Mouse (Mus musculus) heart, adult 2 months (tissue): ENCODE data around the gene B3gnt8. TPM values are rescaled to one million over a fixed set of nuclear protein-coding genes. Genes with fewer than 3 reads are reported as not detected.

ENCODE experiments used
- DNase-seq, 2 experiments: peaks; one replicate each; pipeline ENCODE4 v3.0.0; 2021
- H3K27ac ChIP-seq: fragments of 200-600 bp; 2 replicates; pipeline ENCODE4 v1.8.1; 2022
- H3K27me3 ChIP-seq: fragments of 200-500 bp; 2 replicates; pipeline ENCODE4 v1.6.1; 2012; ENCODE audit warnings: mild to moderate bottlenecking, low read length, inconsistent platforms, mixed read lengths; ENCODE audit not compliant: control insufficient read depth, insufficient read depth
- H3K36me3 ChIP-seq: fragments of 200-500 bp; 2 replicates; pipeline ENCODE4 v1.6.1; 2012; ENCODE audit warnings: low read length, inconsistent platforms; ENCODE audit not compliant: control insufficient read depth, insufficient read depth
- H3K4me1 ChIP-seq: fragments of 200-500 bp; 2 replicates; pipeline ENCODE4 v1.6.1; 2011; ENCODE audit warnings: low read length; ENCODE audit not compliant: control insufficient read depth, insufficient read depth
- H3K4me3 ChIP-seq: fragments of 200-600 bp; 2 replicates; pipeline ENCODE4 v1.8.1; 2022
- H3K79me2 ChIP-seq: fragments of 200-500 bp; replicated peaks from 2 replicates; pipeline ENCODE4 v1.6.1; 2012; ENCODE audit warnings: mild to moderate bottlenecking, inconsistent platforms, low read length, moderate library complexity, mixed read lengths; ENCODE audit not compliant: control insufficient read depth, insufficient read depth
- H3K9ac ChIP-seq: fragments of 200-500 bp; 2 replicates; pipeline ENCODE4 v1.6.1; 2012; ENCODE audit warnings: low read depth, mild to moderate bottlenecking, control low read depth, inconsistent platforms, low read length, mixed read lengths
- CTCF ChIP-seq: fragments of 200-600 bp; IDR thresholded peaks from 2 replicates; pipeline ENCODE4 v1.8.1; 2022; ENCODE audit warnings: antibody characterized with exemption, mild to moderate bottlenecking, moderate library complexity
- EP300 ChIP-seq: fragments of 200-500 bp; IDR thresholded peaks from 2 replicates; pipeline ENCODE4 v1.6.1; 2011; ENCODE audit warnings: low read depth, low read length, control low read depth; ENCODE audit not compliant: insufficient read depth
- POLR2A ChIP-seq: fragments of 200-500 bp; IDR thresholded peaks from 2 replicates; pipeline ENCODE4 v1.6.1; 2011; ENCODE audit warnings: mild to moderate bottlenecking, low read depth, low read length, control low read depth; ENCODE audit not compliant: insufficient read depth
- WGBS: fragments of 180-500 bp; shearing (Covaris S2); methylation state at CpG from one replicate; pipeline ENCODE4 v1.1.7; 2018; 5-methylcytosine and 5-hydroxymethylcytosine counted together
- intact Hi-C: fragments of 180-260 bp; cut with DNase I; formaldehyde crosslinking; loops from one replicate; pipeline ENCODE4 v1.15.1; 2025
- polyA plus RNA-seq: library from polyadenylated mRNA; depleted of rRNA; stranded (reverse); fragments of >200 nt; gene quantifications from 2 replicates; pipeline ENCODE4 v1.2.3, GENCODE M21; 2012
- total RNA-seq, 2 experiments: library from RNA; stranded (reverse); gene quantifications; 2 replicates each; pipeline ENCODE4 v1.2.3; 2021

Gene B3gnt8
- total and polyA plus RNA-seq, 3 experiments: 2.3 to 6.4 (median 3.8) TPM

DNA sequence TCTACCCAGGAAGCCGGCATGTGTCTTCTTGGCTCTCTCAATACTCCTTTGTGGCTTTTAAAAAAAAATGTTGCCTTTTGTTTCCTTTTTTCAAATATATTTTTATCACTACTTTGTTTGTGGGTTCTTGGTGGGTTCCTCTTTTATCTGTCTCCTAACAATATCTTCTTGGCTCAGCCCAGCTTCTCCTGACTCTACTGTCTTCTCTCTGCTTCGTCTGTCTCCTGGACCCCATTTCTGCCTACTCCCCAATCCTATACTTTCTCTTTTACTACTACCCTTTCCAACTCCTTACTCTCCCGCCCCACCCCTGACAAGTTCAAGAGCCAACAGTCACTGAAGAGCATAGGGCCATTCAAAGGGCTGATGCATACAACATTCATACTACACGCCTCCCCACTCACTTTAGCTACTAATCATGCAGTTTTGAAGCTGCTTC lies 19.8 kb upstream of the B3gnt8 start:
- Histone ChIP-seq H3K27ac (no peak overlapping the region), H3K36me3 (no peaks in the 10 kb centered on the region), H3K4me3 (no peak overlapping the region), H3K9ac (no peak overlapping the region), H3K27me3 (no peaks in the 10 kb centered on the region), H3K79me2 (no peaks in the 10 kb centered on the region), H3K4me1 (no peaks in the 10 kb centered on the region)
- intact Hi-C loops: no loop called here
- TF ChIP-seq EP300 (no peak), POLR2A (no peak), CTCF (no peak)
- 64% methylated on average over 4 of the region's 4 CpGs for WGBS
- no peak for DNase-seq

DNA sequence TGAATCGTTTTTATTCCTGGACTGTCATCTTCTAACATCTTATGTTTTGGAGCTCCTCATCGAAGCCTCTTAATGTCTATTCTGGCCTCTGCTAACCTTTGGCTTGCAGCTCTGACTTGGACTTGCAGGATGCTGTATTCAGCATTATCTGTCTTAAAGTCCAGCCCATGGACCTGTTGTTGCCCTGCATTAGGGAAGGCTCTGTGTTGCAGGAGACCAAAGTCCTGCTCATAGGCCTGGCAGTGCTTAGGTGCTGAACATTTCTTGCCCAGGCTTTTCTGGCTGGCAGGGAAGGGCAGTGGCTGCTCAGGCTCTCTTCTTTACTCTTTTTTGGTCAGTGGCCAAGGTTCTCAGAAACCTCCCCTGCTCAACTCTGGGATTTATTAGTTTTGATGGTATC lies 19.3 kb upstream of the B3gnt8 start:
- WGBS: 62% methylated on average over 2 of the region's 2 CpGs
- Histone ChIP-seq H3K27me3 (no peaks in the 10 kb centered on the region), H3K4me1 (no peaks in the 10 kb centered on the region), H3K27ac (no peak overlapping the region), H3K9ac (no peak overlapping the region), H3K36me3 (no peaks in the 10 kb centered on the region), H3K4me3 (no peak overlapping the region), H3K79me2 (no peaks in the 10 kb centered on the region)
- intact Hi-C loops: no loop called here
- TF ChIP-seq EP300: no peak
- no peak for TF ChIP-seq POLR2A
- no peak for TF ChIP-seq CTCF
- no peak for DNase-seq

- 28% methylated on average over 6 of the region's 6 CpGs for WGBS
- H3K36me3 ChIP-seq: no peaks in the 10 kb centered on the region
- no peak overlapping the region for H3K27ac ChIP-seq
- no peaks in the 10 kb centered on the region for H3K4me1 ChIP-seq
- TF ChIP-seq POLR2A (no peak), EP300 (no peak), CTCF (no peak)
- no peak for DNase-seq
- H3K9ac ChIP-seq: no peak overlapping the region
- H3K79me2 ChIP-seq: no peaks in the 10 kb centered on the region
- H3K27me3 ChIP-seq: no peaks in the 10 kb centered on the region
- intact Hi-C loops: no loop called here
- H3K4me3 ChIP-seq: no peak overlapping the region
Measured at GRCm38 (mm10) chr7:25610056-25610455, 16.4 kb upstream of the B3gnt8 start.

DNA sequence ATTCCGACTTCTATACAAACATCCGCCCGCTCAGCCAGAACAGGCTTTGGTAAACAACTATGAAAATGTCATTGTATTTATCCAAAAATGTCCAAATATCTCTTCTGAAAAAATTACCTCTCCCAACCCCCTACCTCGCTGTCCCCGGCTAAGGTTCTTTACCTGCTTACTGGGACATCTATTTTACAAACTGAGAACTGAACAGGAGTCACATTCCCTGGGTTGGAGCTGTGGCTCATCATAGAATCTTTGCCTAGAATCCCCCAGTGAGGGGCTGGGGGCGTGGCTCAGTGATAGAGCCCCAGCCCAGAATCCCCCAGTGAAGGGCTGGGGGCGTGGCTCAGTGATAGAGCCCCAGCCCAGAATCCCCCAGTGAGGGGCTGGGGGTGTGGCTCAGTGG lies 15.0 kb upstream of the B3gnt8 start:
- intact Hi-C loops: no loop called here

DNA sequence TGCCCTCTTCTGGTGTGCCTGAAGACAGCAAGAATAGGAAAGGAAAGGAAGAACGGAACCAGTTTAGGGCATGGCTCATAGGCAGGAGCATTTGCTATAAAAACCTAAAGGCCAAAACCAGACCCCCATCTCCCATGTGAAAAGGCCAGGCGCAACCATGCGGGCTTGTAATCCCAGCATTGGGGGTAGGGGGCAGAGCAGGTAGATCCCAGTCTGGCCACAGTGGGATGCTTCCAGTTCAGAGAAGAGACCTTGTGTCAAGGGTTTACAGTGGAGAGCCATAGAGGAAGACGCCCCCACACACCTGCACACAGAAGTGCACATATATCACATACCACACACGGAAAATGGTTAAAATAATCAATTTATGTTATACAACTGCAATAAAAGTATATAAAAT lies 12.4 kb upstream of the B3gnt8 start:
- intact Hi-C loops: no loop called here
- WGBS: 90% methylated on average over 5 of the region's 5 CpGs
- TF ChIP-seq EP300: no peak
- no peak for TF ChIP-seq POLR2A
- TF ChIP-seq CTCF: no peak

More for the DNA sequence above, 15.0 kb upstream of the B3gnt8 start:
- H3K36me3 ChIP-seq: no peaks in the 10 kb centered on the region
- no peak overlapping the region for H3K9ac ChIP-seq
- 40% methylated on average over 7 of the region's 7 CpGs for WGBS
- H3K4me3 ChIP-seq: no peak overlapping the region
- no peaks in the 10 kb centered on the region for H3K27me3 ChIP-seq
- no peaks in the 10 kb centered on the region for H3K79me2 ChIP-seq
- no peak for TF ChIP-seq POLR2A
- no peak overlapping the region for H3K27ac ChIP-seq
- no peaks in the 10 kb centered on the region for H3K4me1 ChIP-seq
- no peak for DNase-seq

GRCm38 (mm10) chr7:25614831-25615705 lies 11.4 kb upstream of the B3gnt8 start:
- 66% methylated on average over 21 of the region's 21 CpGs for WGBS
- no peak for DNase-seq

More for the DNA sequence above, 12.4 kb upstream of the B3gnt8 start:
- no peak overlapping the region for H3K27ac ChIP-seq
- no peaks in the 10 kb centered on the region for H3K79me2 ChIP-seq
- H3K27me3 ChIP-seq: no peaks in the 10 kb centered on the region
- no peak overlapping the region for H3K9ac ChIP-seq
- H3K36me3 ChIP-seq: no peaks in the 10 kb centered on the region
- H3K4me3 ChIP-seq: no peak overlapping the region
- no peak for DNase-seq
- peaks cover 1% of the 10 kb centered on the region; the same call in 1 of the 2 replicates for H3K4me1 ChIP-seq

More at GRCm38 (mm10) chr7:25614831-25615705, 11.4 kb upstream of the B3gnt8 start:
- no peaks in the 10 kb centered on the region for H3K79me2 ChIP-seq
- no peak overlapping the region for H3K9ac ChIP-seq
- H3K27me3 ChIP-seq: no peaks in the 10 kb centered on the region
- H3K27ac ChIP-seq: no peak overlapping the region
- intact Hi-C loops: loop anchor here (5.0 kb wide), 1 partner anchor 393 kb away; the partner anchor contains the start of genes Dedd2 and Zfp526
- H3K36me3 ChIP-seq: no peaks in the 10 kb centered on the region
- peaks cover 1% of the 10 kb centered on the region; the same call in 1 of the 2 replicates for H3K4me1 ChIP-seq
- no peak overlapping the region for H3K4me3 ChIP-seq
- TF ChIP-seq EP300 (no peak), CTCF (no peak), POLR2A (no peak)
